Mouse (Mus musculus) kidney, postnatal 10 days (tissue): ENCODE results near the gene Ints5.
A peak's percentile ranks its signal among the peaks of the same experiment; 100 is the strongest.
"Not testable (repeated sequence)": the region's sequence is repeated elsewhere in the genome, so short reads cannot be mapped to it uniquely, and the experiment has no call there.

Experiments used
- DNase-seq: peaks from one replicate; pipeline ENCODE4 v3.0.0; 2021; ENCODE audit warnings: mixed read lengths

Gene Ints5

DNA sequence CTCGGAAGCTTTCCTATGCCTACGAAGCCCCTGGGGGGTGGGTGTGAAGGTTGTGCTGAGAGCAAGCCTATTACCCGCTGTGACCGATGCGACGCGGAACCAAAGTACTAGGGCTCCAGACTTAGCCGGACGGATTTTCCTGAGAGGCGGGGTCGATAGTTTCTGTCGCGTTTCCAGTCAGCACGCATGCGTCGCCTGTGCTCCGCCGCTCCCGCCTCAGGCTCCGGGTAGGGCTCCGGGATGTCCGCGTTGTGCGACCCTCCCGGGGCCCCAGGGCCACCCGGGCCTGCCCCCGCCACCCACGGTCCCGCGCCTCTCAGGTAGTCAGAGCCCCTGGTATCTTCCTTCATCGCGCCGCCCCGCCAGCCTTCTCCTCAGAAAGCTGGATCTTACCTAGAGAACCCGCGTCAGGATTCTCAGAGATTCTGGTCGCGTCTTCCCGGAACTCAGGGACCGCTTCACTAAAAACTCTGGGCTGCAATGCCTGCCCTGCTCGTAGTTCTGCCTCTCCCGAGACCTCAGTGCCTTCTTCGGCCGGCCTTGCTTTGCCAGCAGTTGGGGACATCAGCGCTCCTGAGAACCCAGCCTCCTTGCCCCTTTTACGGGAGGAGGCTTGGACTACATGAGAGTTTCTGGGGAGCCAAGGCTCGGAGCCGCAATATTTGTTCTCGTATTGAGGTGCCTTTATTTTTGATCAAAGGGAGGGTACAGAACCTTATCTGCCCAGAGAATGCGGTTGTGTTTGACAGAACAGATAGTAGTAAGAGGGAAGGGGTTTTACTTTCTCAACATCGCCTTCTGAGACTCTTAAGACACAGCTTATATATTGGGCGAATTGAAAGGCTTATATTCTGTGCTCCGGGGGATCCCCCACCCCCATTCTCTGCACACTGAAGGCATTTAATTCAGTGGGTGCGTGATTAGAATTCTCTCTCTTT is at the start of gene Ints5:
Gene Ints5 (plus strand): TSS at position 177 of the 938 bp plus-strand sequence.
- peak; percentile 89 for DNase-seq

DNA sequence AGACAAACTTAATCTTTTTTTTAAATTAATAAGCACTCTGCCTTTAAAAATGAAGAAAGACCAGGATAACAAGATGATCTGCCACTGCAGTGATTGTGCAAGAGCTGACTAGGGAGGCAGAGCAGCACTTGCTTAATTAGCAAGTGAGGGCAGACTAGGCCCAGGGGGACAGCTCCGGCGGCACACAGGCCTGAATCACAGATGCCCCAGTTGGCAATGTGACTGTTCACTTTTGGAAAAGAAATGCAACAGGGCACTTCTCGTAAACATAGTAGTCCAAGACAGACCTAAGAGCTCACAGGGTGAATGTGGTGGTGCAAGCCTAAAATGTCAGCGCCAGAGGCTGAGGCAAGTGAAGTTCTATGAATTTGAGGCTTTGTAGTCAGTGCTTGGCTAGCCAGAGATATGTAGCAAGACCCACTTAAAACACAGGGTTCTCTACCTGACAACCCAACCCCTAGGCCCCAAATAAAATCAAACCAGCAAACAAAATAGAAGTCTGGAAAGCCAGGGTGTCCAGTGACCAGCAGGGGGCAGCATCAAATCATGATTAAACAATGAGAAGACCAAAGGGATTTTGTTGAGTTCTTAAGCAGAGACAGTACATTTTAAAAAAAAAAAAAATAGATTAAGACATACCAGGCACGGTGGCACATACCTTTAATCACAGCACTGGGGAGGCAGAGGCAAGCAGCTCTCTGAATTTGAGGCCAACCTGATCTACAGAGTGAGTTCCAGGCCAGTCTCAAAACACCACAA is 48.3 kb upstream of the Ints5 start:
- DNase-seq = peak; percentile 91

DNA sequence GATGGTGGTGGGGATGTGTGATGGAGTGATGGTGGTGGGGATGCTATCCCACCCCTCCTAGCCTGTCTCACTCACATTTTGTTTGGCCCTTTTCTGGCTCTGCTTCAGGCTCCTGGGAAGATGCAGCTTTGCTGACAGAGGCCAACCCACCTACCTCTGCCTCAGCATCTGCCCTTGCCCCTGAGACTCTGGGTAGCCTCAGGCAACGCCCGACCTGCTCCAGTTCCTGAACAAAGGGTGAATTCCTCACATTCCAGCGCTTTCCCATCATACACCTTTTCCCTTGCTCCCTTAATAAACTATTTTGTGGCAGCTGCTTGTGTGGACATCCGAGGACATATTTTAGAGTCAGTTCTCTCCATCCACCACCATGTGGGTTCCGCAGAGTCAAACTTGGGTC is 44.4 kb upstream of the Ints5 start:
- no peak for DNase-seq

DNA sequence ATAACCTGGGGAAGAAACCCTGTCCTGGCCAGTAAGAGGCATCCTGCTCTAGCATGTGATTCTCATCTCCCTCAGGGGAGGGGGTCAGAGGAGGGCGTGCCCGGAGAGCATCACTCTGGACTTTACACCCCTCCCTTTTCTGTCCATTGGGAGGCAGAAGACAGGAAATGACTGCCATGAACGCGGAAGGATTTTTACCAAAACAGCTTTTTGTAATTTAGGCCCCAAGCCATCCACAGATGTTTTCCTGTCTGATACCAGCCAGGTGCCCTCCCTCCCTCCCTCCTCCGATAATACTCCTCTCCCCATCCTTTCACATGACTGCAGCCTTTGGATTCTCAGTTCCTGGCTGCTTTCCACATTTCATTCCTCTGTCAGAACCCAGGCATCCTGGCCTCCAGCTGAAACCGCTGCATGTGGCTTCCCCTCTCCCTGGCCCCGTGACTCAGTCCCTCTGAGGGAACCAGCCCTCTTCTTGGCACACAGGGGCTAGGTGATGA is 42.4 kb upstream of the Ints5 start, which contains the start of gene Lrrn4cl:
Gene Lrrn4cl (plus strand): TSS at position 367 of the 500 bp plus-strand sequence.
- DNase-seq = peak; percentile 55

DNA sequence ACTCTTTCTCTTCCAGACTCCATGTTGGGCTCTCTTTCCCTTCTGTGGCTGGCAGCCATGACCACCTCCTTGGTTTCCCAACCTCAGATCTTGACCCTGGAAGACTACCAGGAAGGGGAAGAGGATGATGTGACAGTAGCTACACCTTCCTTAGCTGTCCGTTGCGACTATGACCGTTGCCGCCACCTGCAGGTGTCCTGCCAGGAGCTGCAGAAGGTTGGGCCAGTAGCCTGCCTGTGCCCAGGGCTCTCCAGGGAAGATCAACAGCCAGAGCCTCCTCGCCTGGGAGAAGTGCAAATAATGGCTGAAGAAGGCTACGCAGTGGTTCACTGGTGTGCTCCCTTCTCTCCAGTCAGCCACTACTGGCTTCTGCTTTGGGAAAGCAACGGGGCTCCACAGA is 41.2 kb upstream of the Ints5 start:
- DNase-seq = no peak

DNA sequence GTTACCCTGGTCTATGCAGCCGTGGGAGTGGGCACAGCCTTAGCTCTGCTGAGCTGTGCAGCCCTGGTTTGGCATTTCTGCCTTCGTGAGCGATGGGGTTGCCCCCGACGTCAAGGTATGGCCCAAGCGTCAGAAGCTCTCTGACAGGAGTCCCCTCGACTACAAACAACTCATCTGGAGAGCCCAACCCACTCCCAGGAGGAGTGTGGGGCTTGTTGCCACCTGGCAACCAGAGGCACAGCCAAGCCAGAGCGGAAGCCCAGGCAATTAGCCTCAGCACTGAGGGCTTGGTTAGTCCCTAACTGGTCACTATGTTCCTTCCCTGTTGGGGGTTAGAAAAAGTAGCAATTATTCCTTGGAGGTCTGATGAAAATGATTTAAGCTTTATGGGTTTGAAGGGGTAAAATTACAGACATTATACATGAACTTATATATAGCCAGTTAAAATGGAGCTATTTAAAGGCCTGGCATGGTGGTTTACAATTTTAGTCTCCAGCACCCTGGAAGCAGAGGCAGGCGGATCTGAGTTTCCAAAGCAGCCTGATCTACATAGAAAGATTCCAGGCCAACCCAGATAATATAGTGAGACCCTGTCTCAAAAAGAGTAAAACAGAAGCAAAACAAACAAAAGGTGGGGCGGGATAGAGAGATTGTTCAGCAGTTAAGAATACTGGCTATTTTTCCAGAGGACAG is 40.4 kb upstream of the Ints5 start:
- no peak for DNase-seq

DNA sequence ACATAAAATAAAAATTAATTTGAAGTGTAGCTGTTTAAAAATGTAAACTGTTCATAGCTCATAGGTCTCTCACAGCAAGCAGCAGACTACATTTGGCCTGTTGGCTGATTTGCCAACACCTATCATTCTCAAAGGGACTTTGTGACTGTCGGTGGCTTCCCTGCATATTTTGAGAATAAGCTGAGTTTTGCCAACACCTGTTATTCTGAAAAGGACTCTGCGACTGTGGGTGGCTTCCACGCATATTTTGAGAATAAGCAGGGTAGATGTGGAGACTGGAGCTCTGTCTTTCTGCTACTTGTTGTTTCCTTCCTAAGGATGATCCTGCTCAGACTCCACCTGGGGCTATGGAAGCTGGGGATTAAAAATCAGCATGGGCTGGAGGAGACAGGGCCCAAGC is 39.7 kb upstream of the Ints5 start:
- DNase-seq = no peak

DNA sequence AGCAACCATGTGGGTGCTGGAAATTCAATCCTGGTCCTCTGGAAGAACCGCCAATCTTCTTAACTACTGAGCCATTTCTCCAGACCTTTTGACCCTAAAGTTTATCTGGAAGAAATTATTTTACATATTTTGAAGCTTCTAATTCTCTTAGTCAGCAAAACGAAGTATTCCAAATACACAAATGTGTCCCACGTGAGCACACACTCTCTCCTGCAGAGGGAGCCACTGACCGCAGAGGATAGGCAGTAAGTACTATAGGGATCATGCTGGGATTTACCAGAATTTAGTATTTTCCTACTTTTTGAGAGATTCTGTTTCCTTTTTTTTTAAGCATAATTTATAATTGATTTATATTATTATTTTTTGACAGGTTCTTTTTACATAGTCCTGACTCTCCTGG is 35.1 kb upstream of the Ints5 start:
- peak; percentile 78 for DNase-seq

DNA sequence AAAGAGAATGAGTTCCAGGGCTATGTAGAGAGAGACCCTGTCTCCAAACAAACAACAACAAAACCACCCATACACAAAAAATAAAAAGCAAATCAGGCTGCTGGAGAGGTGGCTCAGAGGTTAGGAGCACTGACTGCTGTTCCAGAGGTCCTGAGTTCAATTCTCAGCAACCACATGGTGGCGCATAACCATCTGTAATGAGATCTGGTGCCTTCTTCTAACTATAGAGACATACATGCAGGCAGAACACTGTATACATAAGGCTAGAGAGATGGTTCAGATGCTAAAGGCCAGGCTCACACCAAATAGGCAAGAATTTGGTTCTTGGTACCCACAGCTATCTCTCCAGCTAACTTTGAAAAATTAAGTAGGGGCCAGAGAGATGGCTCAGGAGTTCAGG is 33.8 kb upstream of the Ints5 start:
- peak; percentile 50 for DNase-seq

DNA sequence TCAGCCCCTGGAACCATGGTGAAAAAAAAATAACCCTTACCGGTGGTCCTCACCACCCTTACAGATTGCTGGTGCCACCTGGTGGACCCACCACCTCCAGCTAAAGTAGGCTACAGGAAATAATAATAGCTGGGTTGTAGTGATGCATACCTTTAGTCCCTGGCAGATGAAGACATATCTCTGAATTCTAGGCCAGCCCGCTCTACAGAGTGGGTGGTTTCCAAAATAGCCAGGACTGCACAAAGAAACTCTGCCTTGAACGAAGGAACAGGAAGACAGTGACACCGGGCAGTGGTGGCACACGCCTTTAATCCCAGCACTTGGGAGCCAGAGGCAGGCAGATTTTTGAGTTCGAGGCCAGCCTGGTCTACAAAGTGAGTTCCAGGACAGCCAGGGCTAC is 28.5 kb upstream of the Ints5 start:
- no peak for DNase-seq

DNA sequence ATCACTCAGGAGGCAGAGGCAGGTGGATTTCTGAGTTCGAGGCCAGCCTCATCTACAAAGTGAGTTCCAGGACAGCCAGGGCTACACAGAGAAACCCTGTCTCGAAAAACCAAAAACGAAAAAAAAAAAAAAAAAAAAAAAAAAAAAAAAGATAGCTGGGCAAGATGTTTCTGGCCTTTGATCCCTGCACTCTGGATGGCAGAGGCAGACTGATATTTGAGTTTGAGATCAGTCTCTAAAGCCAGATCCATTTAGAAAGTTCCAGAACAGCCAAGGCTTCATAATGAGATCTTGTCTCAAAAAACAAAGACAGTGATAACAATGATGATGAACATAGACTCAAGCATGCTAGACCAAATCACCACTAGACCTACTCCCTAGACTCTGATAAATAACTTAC is 22.4 kb upstream of the Ints5 start:
- not testable (repeated sequence) for DNase-seq

DNA sequence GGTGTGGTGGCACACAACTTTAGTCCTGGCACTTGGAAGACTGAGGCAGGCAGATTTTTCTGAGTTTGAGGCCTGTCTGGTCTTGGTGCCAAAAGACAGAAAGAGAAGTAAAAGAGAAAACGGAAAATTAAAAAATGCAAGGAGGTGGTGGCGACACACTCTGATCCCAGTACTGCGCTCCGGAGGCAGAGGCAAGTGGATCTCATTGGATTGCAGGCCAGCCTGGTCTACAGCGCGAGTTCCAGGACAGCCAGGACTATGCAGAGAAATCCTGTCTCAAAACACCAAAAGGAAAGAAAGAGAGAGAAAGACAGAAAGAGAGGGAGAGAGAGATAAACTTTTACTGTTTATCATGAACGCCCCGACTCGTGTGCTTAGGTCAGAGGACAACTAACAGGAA is 22.0 kb upstream of the Ints5 start:
- DNase-seq = peak; percentile 31

DNA sequence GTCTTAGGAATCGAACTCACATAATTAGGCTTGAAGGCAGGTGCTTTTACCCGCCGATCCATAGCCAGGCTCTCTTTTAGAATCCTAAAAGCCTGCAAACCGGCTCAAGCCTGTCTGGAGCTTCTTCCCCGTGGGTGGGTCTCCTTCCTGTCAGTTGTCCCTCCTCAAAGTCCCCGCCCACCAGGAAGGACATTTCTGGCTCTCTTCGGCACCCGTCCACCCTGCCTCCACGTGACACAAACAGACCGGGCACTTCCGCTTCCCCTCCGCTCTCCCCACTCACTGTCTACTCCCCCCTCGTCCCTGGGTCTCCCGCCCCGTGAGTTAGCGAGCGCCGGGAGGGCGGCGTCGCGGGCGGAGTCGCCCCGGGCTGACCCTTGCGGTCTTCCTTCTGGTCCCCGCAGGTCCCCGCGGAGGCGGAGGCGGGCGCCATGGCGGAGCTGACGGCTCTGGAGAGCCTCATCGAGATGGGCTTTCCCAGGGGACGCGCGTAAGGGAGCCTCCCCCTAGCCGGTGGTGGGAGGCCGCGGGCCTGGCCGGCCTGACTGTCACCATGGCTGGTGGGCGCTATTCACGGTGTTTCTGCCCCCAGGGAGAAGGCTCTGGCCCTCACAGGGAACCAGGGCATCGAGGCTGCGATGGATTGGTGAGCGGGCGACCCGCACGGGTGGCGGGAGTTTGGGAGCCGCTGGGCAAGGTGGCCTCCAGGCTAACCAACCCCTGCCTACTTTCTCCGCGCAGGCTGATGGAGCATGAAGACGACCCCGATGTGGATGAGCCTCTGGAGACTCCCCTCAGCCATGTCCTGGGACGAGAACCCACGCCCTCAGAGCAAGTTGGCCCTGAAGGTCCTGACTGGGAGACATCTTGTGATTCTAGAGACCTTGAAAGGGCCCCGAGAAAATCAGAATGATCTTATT is 21.3 kb upstream of the Ints5 start, which contains the start of gene Ubxn1:
Gene Ubxn1 (plus strand): TSS at position 230 of the 920 bp plus-strand sequence.
- DNase-seq = peak; percentile 97

DNA sequence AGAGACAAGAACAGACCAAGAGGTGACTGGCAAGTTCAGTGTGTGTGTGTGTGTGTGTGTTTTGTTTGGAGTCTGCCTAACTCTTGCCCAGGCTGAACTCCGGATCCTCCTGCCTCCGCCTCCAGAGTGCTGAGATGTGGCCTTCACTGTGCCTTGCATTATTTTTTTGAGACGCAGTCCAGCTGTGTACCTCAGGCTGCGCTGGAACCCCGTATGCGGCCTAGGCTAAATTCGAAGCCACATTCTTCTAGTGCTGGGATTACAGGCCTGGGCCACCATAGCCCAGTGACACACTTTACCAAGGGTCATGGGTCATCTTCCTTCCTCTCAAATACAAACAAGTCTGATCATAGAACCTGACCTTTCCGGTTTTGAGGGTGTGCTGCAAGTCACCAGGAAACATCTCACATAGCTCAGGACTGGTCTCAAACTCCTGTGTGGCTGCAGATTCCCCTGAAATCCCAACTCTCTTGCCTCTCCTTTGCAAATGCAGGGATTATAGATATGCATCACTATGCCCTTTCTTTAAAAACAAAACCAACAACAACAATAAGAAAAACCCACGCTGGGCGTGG is 20.5 kb upstream of the Ints5 start:
- DNase-seq = no peak

DNA sequence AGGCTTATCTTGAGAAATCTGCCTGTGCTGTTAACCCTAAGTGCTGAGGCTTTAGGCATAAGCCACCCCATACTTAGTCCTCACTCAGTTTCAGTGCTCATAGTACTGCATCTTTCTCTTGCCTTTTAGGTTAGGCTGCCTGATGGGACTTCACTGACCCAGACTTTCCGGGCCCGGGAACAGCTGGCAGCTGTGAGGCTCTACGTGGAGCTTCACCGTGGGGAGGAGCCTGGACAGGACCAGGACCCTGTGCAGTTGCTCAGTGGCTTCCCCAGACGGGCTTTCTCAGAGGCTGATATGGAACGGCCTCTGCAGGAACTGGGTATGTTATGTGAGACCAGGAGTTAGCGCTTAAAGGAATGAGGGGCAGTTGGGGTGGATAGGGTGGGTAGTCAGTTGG is 17.8 kb upstream of the Ints5 start:
- DNase-seq = no peak

DNA sequence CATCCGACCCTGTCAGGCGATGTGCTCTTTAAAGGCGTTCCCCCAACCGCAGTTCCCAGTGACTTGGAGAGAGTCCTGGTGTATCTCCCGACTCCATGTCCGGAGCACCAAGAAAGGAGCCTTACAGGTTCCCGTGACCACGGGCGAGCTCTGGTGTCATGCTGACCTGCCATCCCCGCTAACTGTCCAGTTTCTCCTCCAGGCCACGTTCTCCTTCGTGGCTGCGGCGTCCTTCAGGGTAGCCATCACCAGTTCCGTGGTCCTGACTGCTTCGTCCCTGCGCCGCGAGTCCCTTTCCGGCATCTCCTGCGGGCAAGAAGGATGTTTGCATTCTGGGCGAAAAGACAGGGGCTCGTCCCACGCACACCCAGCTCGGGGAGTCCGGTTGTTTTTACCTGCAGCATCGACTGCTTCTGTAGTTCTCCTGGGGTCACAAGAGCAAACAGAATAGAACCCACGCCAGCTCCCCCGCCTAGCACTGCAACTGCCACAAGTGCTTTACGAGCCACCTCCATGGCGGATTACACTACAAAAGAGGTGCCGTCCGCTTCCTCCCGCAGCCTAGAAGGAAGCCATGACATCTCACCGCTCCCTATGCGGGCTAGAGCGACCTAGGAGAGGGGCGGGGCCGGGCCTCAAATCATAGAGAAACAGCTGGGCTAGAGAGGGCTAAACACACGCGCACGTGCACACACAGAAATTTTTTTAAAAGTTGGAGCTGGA is 12.3 kb upstream of the Ints5 start, which contains the start of gene Uqcc3:
Gene Uqcc3 (minus strand): TSS at position 613 of the 723 bp plus-strand sequence.
- DNase-seq = peak; percentile 93

DNA sequence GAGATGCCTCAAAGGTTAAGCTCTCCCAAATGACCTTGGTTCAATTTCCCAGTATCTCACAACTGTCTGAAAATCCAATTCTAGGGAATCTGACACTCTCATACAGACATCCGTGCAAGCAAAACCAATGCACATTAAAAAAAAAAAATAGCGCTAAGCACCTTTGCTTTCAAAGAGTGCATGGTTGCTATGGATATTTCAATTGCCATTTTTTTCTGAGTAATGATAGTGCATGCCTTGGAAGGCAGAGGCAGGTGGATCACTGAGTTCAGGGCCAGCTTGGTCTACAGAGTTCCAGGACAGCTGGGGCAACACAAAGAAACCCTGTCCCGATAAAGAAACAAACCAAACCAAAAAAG is 11.8 kb upstream of the Ints5 start:
- DNase-seq = no peak

DNA sequence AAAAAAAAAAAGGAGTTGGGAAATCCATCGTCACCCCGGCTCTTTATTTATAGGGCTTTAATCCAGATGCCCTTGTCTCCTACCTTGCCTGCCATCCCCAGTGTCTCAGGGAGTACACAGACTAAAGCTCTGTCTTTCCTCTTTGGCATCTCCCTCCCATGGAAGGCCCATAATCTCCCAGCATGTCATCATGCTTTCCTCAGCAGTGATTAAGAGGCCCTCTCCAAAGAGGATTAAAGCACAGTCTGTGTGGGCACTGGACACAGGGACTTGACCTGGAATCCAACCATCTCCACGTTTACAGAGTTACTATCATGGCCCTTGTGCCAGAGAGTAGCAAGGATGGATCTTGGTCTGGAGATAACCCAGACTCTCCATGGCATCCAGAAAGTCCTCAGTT is 9.2 kb upstream of the Ints5 start, which contains the start of the genes Lbhd1 and Gm49403:
Gene Lbhd1 (plus strand): TSS at position 117 of the 400 bp plus-strand sequence.
Gene Gm49403 (plus strand): TSS at position 315 of the 400 bp plus-strand sequence.
- no peak for DNase-seq

DNA sequence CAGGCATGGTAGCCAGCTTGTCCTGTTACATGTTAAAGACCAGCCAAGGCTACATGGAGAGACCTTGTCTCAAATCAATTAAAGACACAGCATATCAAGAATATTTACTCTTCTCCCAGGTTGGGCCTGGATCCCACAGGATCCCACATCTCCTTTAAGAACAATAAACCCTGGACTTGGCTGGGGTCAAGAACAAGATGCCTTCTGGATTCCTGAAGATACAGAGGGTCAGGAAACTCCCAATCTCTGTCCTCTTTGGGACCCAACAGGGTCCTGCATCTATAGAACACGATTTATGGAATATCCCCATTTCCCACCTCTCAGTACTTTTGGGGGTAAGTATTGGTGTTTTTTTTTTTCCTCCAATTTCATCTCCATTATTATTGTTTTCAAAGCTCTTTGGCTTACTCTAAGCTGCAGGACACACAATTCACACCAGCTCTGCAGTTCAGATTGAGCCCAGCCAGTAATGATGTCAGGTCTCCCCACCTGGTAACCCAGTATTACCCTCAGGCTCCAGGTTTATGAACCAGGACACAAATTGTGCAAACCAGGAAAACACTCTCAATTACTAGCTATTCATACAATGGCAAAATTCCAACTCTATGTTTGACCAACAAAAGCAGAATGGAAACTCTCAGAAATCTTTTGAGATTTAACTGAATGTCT is 5.8 kb upstream of the Ints5 start:
- no peak for DNase-seq
